Mouse (Mus musculus): ENCODE measurements at regions not wholly inside any gene's neighbourhood (a gene's known extent, or its start where the extent isn't known, plus 50 kb on each side); places are given as distances from the start of the nearest gene placed in this dataset.

- DNase-seq (ENCODE audit: low spot score), result no peak
Observed at GRCm38 (mm10) chr9:79111326-79111725, 496.0 kb downstream of the Cd109 start.

- no peak for DNase-seq (ENCODE audit: low spot score)
Observed at GRCm38 (mm10) chr9:79140970-79141369, 525.6 kb downstream of the Cd109 start.

- DNase-seq (ENCODE audit: low spot score), result no peak
Observed at GRCm38 (mm10) chr9:79146004-79146403, 530.7 kb downstream of the Cd109 start.

GRCm38 (mm10) chr9:79165596-79165995 is 550.2 kb downstream of the Cd109 start:
- DNase-seq (ENCODE audit: low spot score), result no peak

GRCm38 (mm10) chr9:79173036-79173435 is 545.6 kb downstream of the Col12a1 start:
- no peak for DNase-seq (ENCODE audit: low spot score)

GRCm38 (mm10) chr9:79179954-79180353 is 538.7 kb downstream of the Col12a1 start:
- DNase-seq (ENCODE audit: low spot score), result no peak

GRCm38 (mm10) chr9:79195420-79195819 is 523.2 kb downstream of the Col12a1 start:
- no peak for DNase-seq (ENCODE audit: low spot score)

GRCm38 (mm10) chr9:79201755-79202154 is 516.9 kb downstream of the Col12a1 start:
- no peak for DNase-seq (ENCODE audit: low spot score)

GRCm38 (mm10) chr9:79213364-79213763 is 505.3 kb downstream of the Col12a1 start:
- no peak for DNase-seq (ENCODE audit: low spot score)

- no peak for DNase-seq (ENCODE audit: low spot score)
Observed at GRCm38 (mm10) chr9:79215986-79216385, 502.6 kb downstream of the Col12a1 start.

GRCm38 (mm10) chr9:79216432-79216831 is 502.2 kb downstream of the Col12a1 start:
- no peak for DNase-seq (ENCODE audit: low spot score)

GRCm38 (mm10) chr9:79233081-79233480 is 485.6 kb downstream of the Col12a1 start:
- DNase-seq (ENCODE audit: low spot score), result no peak

- DNase-seq (ENCODE audit: low spot score), result no peak
Observed at GRCm38 (mm10) chr9:79233751-79234150, 484.9 kb downstream of the Col12a1 start.

- DNase-seq (ENCODE audit: low spot score), result no peak
Observed at GRCm38 (mm10) chr9:79269646-79270213, 448.9 kb downstream of the Col12a1 start.

GRCm38 (mm10) chr9:79270256-79270655 is 448.4 kb downstream of the Col12a1 start:
- no peak for DNase-seq (ENCODE audit: low spot score)

GRCm38 (mm10) chr9:79287849-79288248 is 430.8 kb downstream of the Col12a1 start:
- no peak for DNase-seq (ENCODE audit: low spot score)

- DNase-seq (ENCODE audit: low spot score), result no peak
Observed at GRCm38 (mm10) chr9:79295306-79295705, 423.3 kb downstream of the Col12a1 start.

GRCm38 (mm10) chr9:79301580-79301979 is 417.1 kb downstream of the Col12a1 start:
- DNase-seq (ENCODE audit: low spot score), result no peak

GRCm38 (mm10) chr9:79310591-79310990 is 408.0 kb downstream of the Col12a1 start:
- DNase-seq (ENCODE audit: low spot score), result no peak

GRCm38 (mm10) chr9:79317411-79317810 is 401.2 kb downstream of the Col12a1 start:
- no peak for DNase-seq (ENCODE audit: low spot score)

GRCm38 (mm10) chr9:79346371-79347096 is 372.1 kb downstream of the Col12a1 start:
- no peak for DNase-seq (ENCODE audit: low spot score)

- DNase-seq (ENCODE audit: low spot score), result no peak
Observed at GRCm38 (mm10) chr9:79392020-79392419, 326.6 kb downstream of the Col12a1 start.

- DNase-seq (ENCODE audit: low spot score), result no peak
Observed at GRCm38 (mm10) chr9:79414989-79415388, 303.6 kb downstream of the Col12a1 start.

- DNase-seq (ENCODE audit: low spot score), result no peak
Observed at GRCm38 (mm10) chr9:79430417-79430816, 288.2 kb downstream of the Col12a1 start.
